Mouse (Mus musculus) MN1 (cell line): ENCODE results near the gene Acox1.

Experiments used
- DNase-seq: peaks from one replicate; pipeline ENCODE4 v3.0.0-alpha.2; 2016; ENCODE audit warnings: low spot score

Gene Acox1

DNA sequence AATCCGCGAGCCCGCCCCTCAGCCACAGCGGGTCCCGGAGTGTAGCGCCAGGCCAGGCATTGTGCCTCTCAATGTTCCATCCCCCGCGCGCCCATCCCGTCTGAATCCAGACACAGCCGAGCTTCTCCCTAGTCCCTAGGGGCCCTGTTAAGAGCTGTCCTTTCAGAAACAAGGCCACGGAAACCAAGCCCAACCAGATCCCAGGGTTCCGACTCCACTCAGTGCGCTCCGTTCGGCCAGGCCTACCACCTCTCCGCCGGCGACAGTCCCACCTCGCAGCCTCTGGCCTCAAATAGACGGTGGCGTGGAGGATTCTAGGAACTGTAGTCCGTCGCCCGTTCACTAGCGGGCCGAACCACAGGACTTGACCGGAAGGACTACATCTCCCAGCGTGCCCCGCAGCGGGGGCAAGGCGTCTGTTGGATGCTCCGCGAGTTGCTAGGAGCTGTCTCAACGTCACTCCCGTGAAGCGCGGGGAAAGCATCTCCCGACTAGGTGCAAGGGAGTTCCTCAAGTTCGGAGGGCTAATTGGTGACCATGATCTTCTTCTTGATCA is 30.9 kb downstream of the Acox1 start, which contains the start of gene Fbf1:
Fbf1 (minus strand) TSS at position 283 of the 556 bp plus-strand sequence.
- DNase-seq, result peak; percentile 96

DNA sequence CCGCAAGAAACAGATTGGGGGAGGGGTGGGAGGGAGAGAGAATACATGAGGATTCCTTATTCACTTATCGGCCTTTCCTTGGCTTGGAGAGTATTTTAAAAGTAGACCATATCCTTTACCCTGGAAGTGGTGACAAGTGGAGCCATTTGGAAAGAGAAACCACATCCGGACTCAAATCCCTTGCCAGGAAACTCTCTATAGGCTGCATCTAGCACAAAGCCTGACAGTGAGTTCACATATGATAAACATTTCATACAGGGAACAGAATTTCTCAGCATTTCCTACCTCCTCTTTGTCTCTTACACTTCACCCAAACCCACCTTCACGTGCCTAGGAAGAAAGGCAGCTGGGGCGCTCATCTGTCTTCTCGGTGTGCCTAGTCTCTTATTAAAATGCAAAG is 31.6 kb downstream of the Acox1 start:
- DNase-seq, result no peak

DNA sequence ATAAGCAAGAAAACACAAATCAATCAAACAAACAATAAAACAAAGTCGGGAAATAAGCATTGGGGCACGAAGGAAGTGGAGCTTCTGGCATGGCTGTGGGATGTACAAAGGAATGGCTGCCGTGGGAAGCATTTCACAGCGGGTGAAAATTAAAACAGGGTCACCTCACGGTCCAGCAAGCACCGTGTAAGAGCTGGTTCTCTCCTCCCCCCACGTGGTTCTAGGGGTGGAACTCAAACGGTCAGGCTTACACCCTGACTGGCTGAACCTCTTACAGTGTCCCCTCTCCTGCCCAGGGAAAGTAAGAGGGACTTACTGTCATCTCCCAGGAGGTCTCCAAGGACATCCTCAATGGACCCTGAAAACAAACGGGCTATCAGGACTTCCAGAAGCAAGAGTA is 35.8 kb downstream of the Acox1 start:
- no peak for DNase-seq

DNA sequence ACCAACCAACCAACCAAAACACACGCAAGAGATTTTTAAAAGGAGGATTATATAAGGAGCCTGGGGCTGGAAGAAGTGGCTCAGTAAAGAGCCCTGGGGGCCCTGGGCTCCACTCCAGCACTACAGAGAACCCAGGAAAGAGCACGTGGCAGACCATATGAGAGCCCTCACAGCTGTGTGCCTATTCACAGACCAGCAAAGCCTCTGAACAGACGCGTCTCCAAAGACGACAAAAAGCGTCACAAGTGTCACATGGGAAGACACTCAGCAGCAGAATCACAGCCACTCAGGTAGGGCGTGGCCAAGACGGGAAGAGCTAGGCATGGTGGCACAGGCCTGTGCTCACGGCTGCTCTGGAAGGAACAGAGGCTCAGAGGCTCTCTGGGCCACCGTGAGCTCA is 36.7 kb downstream of the Acox1 start:
- no peak for DNase-seq

DNA sequence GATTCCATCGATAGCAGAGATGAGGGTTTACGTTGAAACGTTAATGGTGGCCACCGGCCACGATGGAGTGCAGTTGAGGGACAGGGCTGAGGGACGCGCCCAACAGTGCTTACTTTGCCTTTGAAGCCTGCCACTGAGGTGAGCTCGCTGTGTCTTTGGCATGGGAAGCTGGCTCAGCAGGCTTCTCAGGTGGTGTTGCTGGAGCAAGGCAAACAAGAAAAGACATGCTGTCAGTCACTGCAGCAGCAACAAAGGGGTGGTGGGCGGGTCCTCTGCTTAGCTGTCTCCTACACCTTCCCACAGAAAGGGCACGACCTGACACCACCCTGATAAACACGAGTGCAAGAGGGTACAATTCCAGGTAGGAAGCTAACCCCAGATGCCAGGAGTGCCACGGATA is 37.5 kb downstream of the Acox1 start:
- no peak for DNase-seq

DNA sequence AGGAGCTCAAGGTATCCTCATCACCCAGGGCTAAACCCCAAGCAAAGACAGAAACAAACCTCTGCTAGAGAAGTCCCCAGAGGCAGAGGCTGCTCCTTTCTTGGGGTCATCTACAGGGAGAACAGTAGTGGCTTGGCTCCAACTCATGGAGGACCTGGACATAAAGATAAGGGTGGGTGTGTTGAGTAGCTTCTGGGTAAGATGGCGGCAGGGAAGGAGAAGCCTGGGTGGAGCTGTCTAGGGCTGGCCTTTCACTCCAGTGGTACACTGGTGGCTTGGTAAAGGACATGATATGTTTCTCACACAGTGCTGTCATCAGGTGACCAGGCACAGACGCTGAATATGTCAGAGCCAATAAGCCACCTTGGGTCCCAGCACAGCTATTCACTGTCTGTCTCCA is 47.9 kb downstream of the Acox1 start:
- DNase-seq, result no peak

DNA sequence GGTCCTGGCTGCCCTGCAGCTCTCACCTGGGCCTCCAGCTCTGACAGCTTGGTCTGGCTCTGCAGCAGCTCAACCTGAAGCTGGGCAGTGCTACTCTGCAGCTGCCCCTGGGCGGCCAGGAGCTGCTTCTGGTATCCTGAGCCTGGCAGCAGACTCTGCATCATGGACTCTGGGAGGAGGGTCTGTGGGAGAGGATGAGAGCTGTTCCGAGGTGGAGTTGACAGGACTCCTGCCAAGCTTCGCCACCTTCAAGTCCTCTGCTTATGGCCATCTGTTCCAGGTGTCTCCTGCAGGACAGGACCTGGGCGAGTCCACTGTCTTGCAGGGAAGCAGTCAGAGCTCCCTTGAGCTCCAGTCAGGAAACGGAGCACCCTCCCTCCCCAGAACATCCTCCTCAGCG is 49.5 kb downstream of the Acox1 start:
- no peak for DNase-seq

DNA sequence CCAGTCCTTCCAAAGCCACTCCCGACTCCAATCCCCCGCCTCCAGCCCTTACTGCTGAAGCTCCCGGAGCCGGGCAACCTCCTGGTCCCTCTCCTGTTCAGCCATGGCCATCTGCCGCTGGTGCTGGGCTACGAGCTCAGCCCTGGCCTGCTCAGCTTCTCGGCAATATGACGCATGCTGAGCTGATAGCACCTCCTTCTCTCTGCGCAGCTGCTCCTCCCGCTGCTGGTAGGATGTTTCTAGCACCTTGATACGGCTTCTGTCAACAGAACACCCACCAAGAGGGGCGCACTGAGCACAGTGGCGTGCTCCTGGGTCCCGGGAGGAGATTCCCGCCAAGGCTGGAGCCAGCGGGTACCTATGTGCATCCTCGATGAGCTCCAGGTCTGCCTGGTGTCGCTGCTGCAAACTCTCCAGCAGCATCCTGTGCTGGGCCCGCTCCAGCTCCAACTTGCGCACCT is 50.1 kb downstream of the Acox1 start:
- no peak for DNase-seq

DNA sequence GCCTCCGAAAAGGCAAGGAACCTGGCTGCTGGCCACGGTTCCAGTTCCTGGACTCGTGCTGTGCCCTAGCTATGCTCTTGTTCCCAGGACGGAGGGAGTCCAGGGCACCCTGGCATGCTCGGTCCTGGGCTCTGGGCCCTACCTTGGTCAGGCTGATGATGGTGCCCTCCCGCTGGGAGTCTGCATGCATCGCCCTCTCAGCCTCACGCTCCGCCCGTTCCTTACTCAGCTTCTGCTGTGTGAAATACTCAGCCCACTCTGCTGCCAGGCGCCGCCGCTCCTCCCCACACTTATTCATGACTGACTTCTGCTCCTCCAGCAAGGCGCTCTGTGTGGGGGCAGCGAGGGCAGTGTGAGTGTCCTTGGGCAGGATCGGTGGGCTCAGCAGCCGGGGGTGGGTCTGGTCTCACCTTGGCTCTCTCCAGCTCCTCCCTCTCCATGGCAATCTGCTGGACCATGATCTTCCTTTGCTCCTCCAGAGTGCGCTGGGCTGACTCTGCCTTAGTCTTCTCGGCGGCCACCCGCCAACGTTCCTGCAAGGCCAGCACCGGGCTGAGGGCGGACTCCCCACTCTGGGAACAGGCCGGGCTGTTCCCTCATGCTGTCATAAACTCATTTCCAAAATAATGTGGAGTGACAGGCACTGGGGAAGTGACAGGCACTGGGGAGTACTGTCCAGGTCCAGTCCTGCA is 52.4 kb downstream of the Acox1 start:
- no peak for DNase-seq

DNA sequence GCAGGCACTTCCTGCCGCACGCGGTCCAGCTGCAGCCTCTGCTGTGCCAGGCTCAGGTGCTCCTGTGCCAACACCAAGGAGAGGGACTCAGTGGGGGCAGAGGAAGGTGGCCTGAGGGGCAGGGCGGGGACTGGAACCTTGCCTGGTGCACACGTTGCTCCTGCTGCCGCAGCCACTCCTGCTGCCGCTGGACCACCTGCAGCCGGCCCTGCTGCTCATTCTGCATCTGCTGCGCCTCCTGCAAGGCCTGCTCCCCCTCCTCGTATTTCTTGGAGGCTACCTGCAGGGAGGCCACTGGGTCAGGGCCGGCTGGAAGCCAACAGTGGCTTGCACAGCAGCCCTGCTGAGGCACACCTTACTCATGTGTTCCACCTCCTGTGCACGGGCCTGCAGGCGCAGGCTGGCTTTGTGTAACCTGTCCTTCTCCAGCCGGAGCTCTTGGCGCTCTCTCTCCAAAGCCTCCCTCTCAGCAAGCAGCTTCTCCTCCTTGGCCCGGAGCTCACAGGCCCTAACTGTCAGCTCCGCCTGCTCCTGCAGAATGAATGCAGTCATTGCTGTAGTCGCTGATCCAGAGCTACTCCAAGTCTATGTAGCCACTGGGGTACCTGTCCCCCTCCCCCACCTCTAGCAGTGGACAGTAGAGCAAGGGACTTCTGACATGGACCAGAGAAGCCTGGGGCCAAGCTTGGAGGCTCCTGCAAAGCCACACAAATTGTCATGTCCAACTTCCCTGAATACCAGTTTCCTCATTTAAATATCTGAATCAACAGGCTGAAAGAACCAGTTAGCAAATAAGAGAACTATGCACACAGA is 53.2 kb downstream of the Acox1 start:
- DNase-seq, result no peak

DNA sequence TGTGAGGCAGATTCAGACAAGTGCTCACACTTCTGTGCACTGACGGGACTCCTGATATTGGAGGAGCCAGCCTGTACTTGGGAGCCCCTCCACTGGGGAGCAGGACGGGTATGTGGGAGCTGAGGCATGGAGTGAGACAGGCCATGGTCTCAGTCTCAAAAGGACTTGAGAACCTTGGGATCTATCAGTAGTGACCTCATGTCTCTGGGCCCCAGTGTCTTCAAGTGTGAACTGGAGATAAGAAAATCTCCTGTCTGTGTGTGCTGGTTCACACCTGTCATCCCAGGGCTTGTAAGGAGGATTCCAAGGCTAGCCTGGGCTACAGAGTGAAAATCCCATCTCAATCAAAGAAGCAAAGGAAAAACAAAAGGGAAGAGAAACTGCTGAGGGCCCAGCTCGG is 55.4 kb downstream of the Acox1 start:
- DNase-seq, result no peak

DNA sequence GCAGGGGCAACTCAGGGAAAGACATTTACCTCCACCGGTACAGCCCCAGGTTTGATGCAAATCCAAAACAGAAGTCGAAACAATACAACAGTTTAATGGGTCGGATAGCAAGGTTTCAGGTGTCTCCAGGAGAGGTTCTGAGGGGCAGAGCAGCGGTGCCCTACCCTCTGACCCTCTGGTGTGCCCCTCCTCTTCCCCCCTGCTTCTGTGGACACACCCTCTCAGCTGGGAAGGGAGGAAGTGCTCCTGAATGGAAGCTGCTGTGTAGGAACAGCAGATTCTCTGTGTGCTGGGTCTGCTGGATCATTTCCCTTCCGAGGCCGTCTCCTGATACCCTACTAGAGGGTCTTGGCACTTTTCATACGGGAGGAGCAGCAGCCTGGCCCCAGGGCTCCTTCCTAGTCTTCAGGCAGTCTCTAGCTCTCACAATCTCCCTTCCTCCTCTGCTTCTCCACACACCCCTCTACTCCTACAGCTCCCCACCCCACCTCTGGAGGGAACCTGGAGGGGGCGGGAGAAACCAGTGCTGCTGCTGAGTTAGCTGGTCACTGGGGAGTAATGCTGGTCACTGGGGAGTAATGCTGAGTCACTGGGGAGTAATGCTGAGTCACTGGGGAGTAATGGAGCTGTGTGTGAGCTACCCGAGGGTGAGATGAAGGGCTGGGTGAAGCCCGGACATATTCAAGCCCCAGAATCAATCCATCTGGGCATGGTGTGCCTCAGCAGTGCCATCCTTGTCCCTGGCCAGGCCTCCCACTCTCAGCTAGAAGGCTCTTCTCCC is 56.4 kb downstream of the Acox1 start:
- DNase-seq, result peak; percentile 48

DNA sequence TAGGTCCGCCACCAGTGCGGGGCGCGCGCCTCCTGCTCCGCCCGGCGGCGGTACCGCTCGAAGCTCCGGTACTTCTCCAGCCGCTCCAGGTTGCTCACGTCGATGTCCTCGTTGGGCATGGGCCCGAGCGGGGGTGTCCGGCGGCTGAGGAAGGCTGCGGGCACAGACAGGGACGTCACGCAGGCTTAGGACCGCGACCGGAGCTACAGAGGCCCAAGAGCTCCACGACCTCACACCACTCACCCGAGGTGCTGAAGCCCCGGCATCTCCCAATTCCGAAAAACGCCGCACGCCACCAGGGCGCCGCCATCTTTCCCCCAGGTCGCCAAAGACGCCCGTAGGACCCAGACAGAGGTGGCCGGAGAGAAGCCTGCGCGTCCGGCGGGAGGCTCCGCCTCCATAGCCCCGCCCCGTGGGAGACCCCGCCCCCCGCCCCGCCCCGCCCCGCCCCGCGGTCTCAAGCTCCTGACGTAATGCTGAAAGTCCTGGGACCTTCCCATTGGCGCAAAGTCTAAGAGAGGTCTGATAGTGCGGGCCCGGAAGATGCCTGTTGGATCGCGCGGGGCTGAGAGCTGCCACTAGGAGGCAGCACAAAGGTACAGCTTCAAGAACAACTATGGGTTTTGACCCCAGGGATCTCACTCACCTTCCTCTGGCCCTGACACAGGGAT is 60.2 kb downstream of the Acox1 start, which contains the start of gene Mrpl38:
Mrpl38 (minus strand) TSS at position 401 of the 671 bp plus-strand sequence.
- peak; percentile 94 for DNase-seq

DNA sequence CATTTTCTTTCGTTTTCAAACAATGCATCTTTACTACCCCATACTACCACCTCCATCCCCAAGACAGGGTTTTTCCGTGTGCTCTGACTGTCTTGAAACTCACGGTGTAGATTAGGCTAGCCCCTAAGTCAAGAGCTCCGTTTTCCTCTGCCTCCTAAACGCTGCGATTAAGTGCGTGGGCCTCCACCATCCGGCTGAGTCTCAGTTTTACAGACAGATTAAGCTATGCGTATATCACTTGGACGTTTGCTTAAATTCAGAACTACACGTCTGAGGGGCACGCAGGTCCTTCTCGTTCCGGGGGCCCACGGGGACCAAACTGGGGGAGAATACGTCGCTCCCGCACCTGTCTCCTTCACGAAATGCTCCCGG is 60.8 kb downstream of the Acox1 start:
- DNase-seq, result no peak

DNA sequence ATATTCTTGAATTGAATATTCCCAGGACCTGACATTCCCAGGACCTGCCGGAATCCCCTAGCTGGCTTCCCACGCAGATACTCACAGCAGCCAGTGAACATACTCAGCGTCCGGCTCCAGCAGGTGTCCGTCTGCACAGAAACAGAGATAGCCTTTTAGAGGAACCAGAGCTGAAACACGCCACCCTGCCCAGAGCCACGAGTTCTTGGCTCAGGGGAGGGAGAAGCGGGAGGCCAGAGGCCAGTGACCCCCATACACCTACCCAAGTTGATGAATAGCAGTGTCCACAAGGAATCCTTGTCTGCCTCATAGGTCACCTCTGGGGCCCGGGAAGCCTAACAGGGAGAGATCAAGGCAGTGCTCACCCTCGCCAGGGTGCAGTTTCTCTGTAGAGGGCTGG is 64.7 kb downstream of the Acox1 start:
- DNase-seq, result no peak

DNA sequence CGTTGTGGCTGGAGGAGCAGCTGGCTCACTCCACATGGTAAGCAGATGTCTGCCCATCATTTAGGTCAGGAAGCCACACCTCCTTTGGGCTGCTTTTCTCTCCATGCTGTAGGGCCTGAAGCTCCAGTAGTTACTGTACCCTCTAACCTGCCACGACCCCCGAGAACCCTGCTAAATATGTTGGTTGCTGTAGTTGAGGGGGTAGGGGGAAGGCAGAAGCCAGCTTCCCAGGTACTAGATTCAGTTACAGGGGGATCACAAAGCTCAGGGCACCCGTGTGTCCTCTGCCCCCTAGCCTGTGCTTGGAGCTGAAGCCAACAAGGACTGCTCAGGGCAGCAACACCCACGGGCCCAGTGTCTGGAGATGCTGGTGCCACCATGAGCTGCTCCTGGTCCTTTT is 65.3 kb downstream of the Acox1 start:
- DNase-seq, result peak; percentile 41

DNA sequence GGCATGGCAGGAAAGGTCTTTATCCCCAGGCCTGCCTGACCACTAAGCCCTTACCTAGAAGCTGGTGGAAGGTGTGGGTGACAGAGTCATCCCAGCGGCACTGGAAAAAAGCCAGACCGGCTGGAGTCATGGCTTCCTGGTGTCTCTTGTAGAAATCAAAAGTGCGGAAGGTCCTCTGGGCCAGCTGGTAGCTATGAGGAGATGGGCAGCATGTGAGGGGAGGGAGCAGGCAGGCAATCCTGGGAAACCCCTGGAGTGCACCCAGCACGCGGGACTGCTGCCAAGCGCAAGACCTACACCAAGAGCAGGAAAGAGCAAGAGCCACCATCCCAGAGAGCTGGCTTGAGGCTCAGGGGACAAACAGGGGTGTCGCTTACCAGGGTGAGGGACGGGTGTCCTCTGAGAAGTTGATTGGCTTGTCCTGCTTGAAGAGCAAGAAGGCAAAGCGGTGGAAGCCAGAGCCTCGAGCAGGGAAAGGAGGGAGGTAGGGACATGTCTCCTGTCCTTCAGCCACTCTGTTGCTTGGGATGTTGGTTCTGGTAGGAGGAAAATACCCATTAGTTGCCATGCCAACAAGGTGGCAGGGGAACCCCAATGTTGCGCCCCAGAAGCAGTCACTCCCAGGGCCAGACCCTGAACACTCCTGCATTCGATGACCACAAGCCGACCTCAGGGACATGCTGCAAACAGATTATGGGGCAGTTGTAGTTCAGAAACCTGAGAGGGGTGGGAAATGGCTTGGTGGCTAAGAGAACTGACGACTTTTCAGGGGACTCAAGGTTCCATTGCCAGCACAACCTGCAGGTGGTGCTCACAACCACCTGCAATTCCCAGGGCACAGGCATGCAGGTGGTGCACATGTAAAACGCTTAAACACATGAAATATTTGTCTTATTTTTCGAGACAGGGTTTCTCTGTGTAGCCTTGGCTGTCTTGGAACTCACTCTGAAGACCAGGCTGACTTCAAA is 66.2 kb downstream of the Acox1 start:
- DNase-seq, result peak; percentile 53

DNA sequence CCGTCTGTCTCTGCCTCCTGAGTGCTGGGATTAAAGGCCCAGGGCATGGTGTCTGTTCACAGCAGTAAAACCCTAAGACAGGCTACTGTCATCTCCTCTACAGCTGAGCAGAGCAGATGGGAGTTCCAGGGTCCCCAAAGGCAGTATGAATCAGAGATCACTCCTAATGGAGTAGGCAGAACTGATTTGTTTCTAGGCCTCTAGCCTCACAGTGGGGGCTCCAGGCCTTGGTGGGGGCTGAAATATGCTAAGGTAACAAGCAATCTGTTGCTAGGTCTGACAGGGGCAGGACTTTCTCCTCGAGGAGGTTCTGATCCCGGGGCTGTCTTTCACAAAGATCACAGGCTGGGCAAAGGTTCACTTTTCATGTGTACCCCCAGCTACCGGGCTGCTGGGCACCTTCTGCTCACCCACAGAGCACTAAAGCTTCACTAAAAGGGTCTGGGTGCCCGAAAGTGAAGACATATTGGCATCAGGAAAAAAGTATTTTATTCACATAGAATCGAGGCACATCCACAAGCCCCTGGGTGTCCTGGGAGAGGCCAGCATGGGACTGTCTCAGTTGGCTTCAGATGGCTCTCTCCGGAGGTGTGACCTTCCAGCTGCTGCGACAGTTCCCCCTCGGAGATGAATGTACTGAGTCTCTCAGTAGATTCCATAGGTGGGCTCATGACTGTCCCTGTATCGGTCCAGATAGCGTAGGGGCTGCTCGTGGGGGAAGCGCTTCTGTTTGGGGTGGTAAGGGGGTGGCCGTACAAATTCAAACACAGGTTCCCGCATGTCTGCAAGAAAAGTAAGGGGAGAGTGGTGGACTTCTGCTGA is 67.3 kb downstream of the Acox1 start:
- DNase-seq, result no peak

DNA sequence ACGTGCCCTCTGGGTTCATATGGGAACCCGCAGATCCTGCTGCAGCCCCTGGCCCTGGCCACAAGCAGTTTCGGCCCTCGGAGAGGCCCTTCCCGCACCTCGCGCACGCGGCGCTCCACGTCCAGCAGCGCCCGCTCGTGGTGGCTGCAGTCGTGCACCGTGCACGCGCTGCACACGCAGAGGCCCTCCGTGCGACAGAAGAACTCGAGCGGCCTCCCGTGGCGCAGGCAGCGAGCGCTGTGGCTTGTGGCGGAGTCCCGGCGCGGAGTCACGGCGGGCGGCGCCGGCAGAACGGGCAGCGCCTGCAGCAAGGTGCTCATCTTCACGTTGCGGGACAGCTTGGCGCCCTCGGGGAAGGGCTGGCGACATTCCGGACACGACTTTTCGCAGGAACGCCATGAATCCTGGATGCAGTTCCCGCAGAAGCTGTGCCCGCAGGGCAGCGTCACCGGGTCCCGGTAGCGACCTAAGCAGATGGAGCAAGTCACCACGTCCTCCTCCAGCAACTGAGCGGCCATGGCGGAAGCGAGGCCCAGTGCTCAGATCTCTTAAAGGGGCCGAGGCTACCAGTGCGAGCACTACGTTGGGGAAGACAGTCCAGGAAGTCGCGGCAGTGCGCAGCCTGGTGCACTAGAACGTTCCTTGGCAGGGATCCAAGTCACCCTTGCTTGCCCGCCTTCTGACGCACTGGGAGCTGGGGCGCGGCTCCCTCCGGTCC is 68.2 kb downstream of the Acox1 start, which contains the start of gene Trim65:
Trim65 (minus strand) TSS at position 641 of the 718 bp plus-strand sequence.
- DNase-seq, result peak; percentile 92
